Mouse (Mus musculus) MEL (cell line): ENCODE measurements at regions not wholly inside any gene's neighbourhood (a gene's known extent, or its start where the extent isn't known, plus 50 kb on each side); places are given as distances from the start of the nearest gene placed in this dataset.

Experiments used
- CHD2 ChIP-seq: IDR thresholded peaks from 2 replicates; pipeline ENCODE4 v1.6.1; 2011; ENCODE audit warnings: low read length, improper control_type of control experiment
- CTCF ChIP-seq, 3 experiments: IDR thresholded peaks in 2 of 3; conservative IDR thresholded peaks in 1 of 3; 2 replicates each; pipeline ENCODE4 v1.5.1; 2011 to 2012; ENCODE audit warnings: low read length in 3 of 3, low read depth in 2 of 3, mild to moderate bottlenecking in 2 of 3, improper control_type of control experiment in 1 of 3, inconsistent platforms in 1 of 3, mixed read lengths in 1 of 3, moderate library complexity in 1 of 3; ENCODE audit not compliant: control insufficient read depth in 1 of 3, insufficient read depth in 1 of 3, poor library complexity in 1 of 3, severe bottlenecking in 1 of 3
- E2F4 ChIP-seq: IDR thresholded peaks from 2 replicates; pipeline ENCODE4 v1.6.1; 2011; ENCODE audit warnings: low read depth, low read length, improper control_type of control experiment, borderline replicate concordance
- EP300 ChIP-seq, 2 experiments: IDR thresholded peaks; 2 replicates each; pipeline ENCODE4 v1.6.1; 2011; ENCODE audit warnings: improper control_type of control experiment in 2 of 2, low read length in 2 of 2, low read depth in 1 of 2, mild to moderate bottlenecking in 1 of 2
- MEF2A ChIP-seq: IDR thresholded peaks from 2 replicates; pipeline ENCODE4 v1.6.1; 2014; ENCODE audit warnings: low read depth, mild to moderate bottlenecking, inconsistent platforms, low read length, improper control_type of control experiment; ENCODE audit not compliant: poor library complexity, insufficient replicate concordance, severe bottlenecking; ENCODE audit errors: extremely low read depth
- MYB ChIP-seq: IDR thresholded peaks from 2 replicates; pipeline ENCODE4 v1.6.1; 2011; ENCODE audit warnings: mild to moderate bottlenecking, low read depth, low read length, improper control_type of control experiment
- POLR2A ChIP-seq, 2 experiments: IDR thresholded peaks; 2 replicates each; pipeline ENCODE4 v1.6.1; 2011 to 2012; ENCODE audit warnings: low read length in 2 of 2, mild to moderate bottlenecking in 2 of 2, control low read depth in 1 of 2, improper control_type of control experiment in 1 of 2, low read depth in 1 of 2, moderate library complexity in 1 of 2; ENCODE audit not compliant: control insufficient read depth in 1 of 2, insufficient read depth in 1 of 2, poor library complexity in 1 of 2
- RAD21 ChIP-seq: IDR thresholded peaks from 2 replicates; pipeline ENCODE4 v1.6.1; 2011; ENCODE audit warnings: mild to moderate bottlenecking, low read depth, low read length, improper control_type of control experiment
- TCF12 ChIP-seq: IDR thresholded peaks from 2 replicates; pipeline ENCODE4 v1.6.1; 2014; ENCODE audit warnings: low read depth, mild to moderate bottlenecking, inconsistent platforms, low read length, improper control_type of control experiment, moderate library complexity
- ZC3H11A ChIP-seq: IDR thresholded peaks from 2 replicates; pipeline ENCODE4 v1.6.1; 2012; ENCODE audit warnings: low read depth, mild to moderate bottlenecking, inconsistent platforms, low read length, improper control_type of control experiment
- ZKSCAN1 ChIP-seq: IDR thresholded peaks from 2 replicates; pipeline ENCODE4 v1.6.1; 2012; ENCODE audit warnings: low read depth, mild to moderate bottlenecking, inconsistent platforms, low read length, improper control_type of control experiment, moderate library complexity
- ZNF384 ChIP-seq: IDR thresholded peaks from 2 replicates; pipeline ENCODE4 v1.6.1; 2012; ENCODE audit warnings: low read depth, mild to moderate bottlenecking, inconsistent platforms, low read length, improper control_type of control experiment

- TF ChIP-seq ZNF384 (no peak), CHD2 (no peak), POLR2A (IDR thresholded peaks at IDR 0.05; ENCODE audit: control insufficient read depth in 1 of 2, insufficient read depth in 1 of 2, low read depth in 1 of 2, low read length in 2 of 2, poor library complexity in 1 of 2) (no peak), CTCF (IDR thresholded peaks at IDR 0.05 in 2 of 3, conservative IDR thresholded peaks at IDR 0.05 in 1 of 3; ENCODE audit: control insufficient read depth in 1 of 3, insufficient read depth in 1 of 3, low read depth in 2 of 3, low read length in 3 of 3, poor library complexity in 1 of 3, severe bottlenecking in 1 of 3) (no peak), EP300 (IDR thresholded peaks at IDR 0.05; ENCODE audit: low read depth in 1 of 2, low read length in 2 of 2) (no peak), MYB (no peak), TCF12 (no peak), ZKSCAN1 (no peak), MEF2A (no peak), ZC3H11A (no peak), E2F4 (no peak), RAD21 (no peak)
Measured at GRCm38 (mm10) chr6:143447060-143447459, 280.0 kb downstream of the Etnk1 start.
